Mouse (Mus musculus): ENCODE data around the gene Ehbp1l1.
A peak's percentile ranks its signal among the peaks of the same experiment; 100 is the strongest.

The Ehbp1l1 gene

GRCm38 (mm10) chr19:5731264-5731978 is 5.3 kb upstream of the Ehbp1l1 start:
- peak; percentile 96 to 97 for DNase-seq

- DNase-seq: peak in 1 of 2 experiments; percentile 48
Observed at GRCm38 (mm10) chr19:5730314-5731186, 4.4 kb upstream of the Ehbp1l1 start.

DNA sequence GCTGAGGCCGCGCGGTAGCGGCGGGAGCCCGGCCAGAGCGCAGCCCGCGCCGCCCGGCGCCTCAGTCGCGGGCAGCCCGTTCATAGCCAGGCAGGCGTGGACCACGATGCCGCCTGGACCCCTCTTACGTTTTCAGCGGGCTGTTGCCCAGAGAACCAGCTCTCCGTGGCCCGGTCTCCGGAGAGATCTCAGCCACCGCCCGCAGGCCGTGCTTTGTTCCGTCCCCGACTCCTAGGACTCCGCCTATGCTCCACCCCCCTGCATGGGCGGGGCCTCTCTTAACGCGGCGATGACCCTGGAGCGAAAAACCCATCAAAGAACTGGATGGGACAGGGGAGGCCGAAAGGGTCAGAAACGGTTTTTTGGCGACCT is 3.3 kb upstream of the Ehbp1l1 start, which contains the start of gene Fam89b:
Gene Fam89b, minus strand, starts transcription at position 210 of the 372 bp plus-strand sequence.
- peak; percentile 93 to 98 for DNase-seq

DNA sequence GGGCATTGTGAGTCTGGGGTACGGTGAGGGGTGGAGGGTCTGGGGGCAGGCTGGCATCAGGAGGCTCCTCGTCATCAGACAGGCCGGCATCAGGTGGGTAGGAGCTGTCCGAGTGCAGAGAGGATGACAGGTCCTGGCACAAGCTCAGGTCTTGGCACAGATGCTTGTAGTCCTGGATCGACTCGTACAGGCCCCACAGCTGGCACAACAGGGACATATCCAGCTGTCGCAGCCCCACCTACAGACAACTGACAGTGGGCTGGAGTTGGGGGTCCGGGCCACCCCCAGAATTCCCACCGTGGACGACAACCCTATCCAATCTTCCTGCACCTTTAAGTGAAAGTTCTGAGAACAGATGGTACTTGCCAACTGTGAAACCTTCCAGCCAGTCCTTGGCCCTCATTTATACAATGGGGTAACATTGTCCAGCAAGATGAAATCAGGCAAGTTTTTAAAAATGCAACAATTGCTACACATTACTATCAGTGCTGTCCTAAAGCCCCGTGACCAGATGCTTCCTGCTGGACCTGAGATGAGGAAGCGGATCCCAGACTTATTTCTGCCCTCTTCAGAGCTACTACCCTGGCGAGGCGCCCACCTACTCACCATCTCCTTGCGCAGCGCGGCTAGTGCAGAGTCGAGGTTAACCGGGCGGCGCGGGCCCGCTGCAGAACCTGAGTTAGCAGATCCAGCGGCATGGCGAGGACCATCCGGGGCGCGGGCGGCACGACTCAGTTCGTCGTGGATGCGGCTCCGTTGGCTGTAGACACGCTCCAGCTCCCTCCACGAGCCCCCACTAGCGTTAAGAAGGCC is 2.7 kb upstream of the Ehbp1l1 start:
- DNase-seq: peak in 1 of 2 experiments; percentile 76

GRCm38 (mm10) chr19:5727701-5728100 is 1.6 kb upstream of the Ehbp1l1 start:
- DNase-seq: peak; percentile 83 to 94

DNA sequence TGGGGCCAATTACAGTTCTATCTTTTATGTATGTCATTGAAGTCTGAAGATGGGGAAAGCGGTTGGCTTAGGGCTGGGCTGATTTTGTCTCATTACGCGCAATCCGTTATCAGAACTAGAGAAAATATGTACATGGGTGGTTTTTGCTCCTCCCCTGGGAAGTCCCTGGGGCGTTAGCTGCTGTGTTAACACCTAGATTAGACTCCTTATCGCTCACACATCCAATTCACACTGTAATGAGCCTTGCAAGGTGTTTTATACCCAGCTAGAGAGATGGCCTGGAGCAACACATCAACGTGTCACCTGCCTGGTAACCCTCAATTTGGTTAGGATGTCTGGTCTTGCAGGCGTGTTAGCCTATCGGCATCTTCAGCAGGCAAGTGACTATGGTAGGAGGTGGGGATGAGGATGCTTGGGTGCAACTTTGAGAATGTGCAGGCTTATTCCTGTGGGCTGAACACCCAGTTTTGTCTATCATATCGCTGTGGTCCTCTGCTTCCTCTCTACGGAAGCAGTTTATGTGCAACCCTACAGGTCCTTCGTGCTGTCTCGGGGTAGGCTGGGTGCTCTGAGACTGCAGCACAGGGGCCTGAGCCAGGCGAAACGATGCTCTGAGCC is 953 bp upstream of the Ehbp1l1 start:
- DNase-seq: no peak

DNA sequence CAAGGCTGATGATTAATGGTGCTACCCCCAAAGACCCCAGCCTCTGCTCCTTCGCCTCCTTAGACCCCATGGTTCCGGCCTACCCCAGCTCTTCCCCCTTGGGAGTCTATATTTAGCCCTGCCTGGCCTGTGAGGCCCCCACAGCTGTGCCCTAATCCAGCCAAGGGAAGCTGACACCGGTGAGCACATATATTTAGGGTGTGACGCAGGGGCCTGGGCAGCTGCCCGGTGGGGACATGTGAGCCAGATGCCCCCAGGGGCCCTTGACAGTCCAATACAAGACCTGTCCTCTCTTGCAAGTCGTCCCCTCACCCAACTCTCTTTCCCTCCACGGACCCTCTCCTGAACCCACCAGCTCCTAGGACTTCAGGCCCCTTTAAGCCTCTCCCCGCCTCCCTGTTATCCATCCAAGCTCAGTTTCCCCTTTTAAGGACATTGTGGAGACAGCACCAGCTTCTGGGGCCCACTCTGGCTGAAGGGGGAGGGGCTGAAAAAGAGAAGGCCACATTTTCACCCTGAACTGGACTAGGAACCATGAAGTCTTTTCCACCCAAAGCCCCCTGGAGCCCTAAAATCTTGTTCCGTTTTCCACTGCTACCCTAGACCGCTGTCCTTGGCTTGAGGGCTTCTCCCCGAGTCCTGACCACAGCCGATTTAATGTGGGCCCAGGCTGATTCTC is 949 bp downstream of the Ehbp1l1 start:
- DNase-seq: peak in 1 of 2 experiments; percentile 43

DNA sequence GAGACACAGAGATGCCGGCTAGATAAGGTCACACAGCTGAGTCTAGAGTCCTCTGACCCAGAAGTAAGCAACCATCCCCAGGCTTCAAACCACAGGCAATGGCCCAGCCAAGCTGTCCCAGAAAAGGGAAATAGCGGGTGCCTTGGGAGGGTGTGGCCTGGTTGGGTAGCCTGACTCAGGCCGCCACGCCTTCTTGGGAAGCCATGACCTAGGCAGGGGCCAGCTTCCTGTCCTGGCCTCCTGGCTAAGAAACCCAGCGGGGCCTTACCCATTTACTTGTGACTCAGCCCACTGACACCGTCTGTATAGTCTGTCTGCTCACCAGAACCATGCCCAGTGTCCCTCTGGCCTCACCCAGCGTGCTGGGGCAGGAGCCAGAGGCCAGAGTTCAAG is 1.6 kb downstream of the Ehbp1l1 start:
- DNase-seq: peak; percentile 79 to 86

DNA sequence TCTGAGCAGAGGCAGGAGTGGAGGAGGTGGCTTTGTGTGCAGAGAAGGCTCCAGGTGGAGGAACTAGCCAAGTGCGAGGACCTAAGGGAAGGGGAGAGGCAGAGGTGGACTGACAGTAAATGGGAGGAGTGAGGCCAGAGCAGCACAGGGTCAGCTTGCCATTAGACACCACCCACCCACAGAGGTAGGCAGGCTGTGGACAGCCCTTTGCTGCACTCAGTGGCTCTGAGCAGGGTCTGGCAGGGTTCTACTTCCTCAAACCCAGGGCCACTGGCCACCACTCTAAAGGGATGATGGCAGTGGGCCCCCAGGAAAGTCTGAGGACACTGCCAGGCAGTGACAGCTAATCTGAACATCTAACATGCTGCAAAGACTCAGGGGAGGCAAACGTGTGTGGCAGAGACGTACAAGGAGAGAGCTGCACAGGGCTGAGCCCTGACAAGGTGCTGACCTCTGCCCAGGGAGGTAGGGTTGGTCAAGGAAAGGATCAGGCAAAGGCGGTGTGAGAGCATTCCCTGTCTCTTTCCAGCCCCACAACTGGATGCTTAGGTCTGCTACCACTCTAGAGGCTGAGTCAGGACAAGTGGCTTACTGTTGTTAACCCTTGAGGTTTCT is 2.1 kb downstream of the Ehbp1l1 start:
- DNase-seq: no peak

GRCm38 (mm10) chr19:5722848-5723425 is 3.2 kb downstream of the Ehbp1l1 start:
- no peak for DNase-seq

DNA sequence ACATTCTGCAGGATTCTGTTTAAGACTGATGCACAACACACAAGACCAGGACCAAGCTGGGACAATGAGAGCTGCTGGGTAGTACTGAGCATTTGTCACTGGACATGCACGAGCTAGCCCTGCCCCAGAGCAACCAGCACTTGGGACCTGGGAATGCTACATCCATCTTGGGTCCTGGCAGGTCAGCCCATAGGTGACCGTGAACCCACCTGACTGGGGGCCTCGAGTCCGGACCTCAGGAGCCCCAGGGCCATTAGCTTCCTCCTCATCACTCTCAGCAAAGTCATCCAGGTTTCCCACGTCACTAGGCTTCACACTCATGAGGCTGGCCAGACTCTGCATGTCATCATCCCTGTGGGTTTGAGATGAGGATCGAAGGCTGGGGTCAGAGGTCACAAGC is 4.9 kb downstream of the Ehbp1l1 start:
- no peak for DNase-seq

DNA sequence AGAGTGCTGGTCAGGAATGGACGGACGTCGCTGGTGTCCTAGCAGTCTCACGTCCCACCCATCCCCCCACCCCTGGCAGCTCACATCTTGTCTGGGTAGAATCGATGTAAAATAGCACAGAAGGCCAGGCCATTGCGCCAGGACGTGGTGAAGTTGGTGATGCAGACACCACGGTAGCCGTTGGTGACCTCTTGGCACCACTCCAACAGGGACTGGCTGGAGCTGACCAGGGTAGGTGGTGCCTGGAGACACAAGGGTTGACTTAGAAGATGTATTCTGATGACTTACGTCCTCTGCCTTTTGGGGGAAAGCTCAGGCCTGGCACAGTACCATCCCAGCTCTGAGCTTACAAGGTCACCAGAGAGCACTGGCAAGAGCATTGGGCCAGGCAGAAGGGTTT is 9.2 kb downstream of the Ehbp1l1 start:
- DNase-seq: peak in 1 of 2 experiments; percentile 40

DNA sequence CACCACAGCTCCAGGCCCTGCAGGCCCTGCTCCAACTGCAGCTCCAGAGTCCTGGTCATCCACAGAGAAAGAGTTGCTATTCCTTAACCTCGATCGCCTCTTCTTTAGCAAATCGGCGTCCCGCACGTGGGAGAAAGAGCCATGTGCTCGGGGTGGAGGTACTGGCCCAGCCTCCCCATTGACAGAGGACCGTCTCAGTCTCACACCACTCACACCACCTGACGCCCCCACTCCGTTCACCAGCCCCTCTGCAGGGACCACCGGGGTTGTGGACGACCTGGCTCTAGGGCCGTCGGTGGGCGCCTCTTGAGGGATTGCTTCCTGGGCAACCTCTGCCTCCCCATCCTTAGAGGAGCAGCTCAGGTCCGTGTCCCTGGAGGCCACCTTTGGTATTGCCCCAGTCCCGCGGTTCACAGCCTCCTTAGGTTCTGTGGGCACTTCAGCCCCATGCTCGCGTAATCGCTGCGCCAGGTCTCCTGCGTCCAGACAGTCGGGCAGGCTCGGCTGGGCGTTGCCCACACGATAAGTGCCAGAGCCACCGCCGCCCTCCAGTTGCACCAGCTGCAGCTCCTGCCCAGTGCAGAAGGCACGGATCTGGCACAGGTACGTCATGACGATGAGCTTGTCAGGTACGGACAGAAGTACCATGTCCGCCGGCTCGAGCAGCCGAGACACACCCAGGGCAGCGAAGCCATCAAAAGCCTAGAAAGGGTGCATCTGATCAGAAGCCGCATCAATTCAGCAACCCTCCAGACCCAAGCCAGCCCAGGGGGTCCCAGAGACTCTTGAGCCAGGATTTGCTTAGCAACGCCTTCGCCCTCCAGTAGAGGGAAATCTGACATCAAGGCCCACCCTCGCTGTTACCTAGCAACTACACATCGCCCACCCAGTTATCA is 10.1 kb downstream of the Ehbp1l1 start:
- DNase-seq: peak in 1 of 2 experiments; percentile 75

DNA sequence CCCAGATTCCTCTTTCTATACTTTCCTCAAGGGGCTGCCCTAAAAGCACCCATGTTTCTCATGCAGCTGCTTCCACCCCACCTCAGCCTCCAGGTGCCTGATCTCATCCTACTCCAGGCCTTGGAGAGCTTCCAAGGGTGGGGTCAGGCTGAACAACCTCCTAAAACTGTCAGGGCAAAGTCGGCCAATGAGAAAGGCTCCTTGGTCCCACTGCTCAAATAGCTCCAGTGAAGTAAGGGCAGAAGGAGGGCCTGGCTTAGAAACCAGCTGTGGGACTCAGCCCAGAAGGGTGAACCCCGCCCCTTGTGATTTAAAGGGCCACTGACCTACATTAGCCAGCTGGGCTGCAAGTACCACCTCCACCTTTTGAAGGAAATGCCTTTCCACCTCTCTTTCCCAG is 12.4 kb downstream of the Ehbp1l1 start:
- peak; percentile 77 to 86 for DNase-seq

DNA sequence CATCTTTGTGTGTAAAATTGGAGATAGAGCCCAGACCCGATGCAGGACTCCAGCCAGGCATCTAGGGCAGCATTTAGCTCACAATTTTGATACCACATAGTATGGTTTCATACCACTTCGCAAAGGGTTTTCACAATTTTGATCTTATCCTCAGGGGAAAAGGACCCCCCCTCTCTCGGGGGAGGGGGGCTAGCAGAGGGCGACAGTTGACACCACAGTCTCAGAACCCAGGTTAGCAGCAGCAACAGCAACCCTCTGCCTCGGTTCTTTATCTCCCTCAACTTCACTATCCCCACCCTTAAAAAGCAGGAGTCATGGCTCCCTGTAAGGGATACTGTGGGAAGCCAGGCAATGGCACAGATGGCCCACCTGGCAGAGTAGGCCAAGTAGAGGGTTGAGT is 12.9 kb downstream of the Ehbp1l1 start:
- DNase-seq: no peak

GRCm38 (mm10) chr19:5711907-5712460 is 14.1 kb downstream of the Ehbp1l1 start:
- no peak for DNase-seq

DNA sequence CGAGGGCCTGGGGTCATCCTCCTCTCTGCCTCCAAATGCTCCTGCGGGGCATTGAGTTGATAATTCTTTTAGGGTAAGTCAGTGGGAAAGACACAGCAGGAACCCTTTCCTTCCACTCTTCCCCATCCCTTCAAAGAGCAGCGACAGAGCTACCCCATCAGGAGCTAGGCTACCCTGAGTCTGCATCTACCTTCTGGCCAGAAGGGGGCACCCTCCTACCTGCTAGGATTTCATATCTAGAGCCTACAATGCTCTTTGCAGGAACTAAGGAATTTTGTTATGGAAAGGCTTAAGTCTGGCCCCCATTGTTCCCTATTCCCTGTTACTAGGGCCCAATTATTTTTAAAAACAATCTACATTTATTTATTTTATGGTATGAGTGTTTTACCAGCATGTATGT is 14.9 kb downstream of the Ehbp1l1 start:
- DNase-seq: peak; percentile 91 to 93

DNA sequence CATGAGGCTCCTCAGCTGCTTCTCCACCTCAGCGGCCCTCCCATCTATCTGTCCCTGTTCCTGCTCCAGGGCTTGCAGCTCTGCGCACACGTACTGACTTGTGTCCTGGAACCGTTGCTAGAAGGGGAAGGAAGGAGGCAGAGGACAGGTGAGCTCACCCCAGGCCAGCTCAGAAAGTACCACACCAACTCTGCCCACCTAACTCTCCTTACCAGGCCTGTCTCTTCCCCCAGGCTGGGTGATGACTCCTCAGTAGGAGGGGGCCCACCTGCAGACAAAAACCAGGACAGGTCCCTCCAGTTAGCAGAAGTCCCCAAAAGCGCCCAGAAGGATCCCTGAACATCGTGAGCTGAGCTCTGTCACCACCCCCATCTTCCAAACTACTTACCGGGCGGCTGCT is 15.5 kb downstream of the Ehbp1l1 start:
- no peak for DNase-seq

- DNase-seq: no peak
Observed at GRCm38 (mm10) chr19:5710068-5710467, 16.0 kb downstream of the Ehbp1l1 start.

All from kidney, postnatal 36 days (tissue).